26 mouse cellular contexts compared by ENCODE assay signal in genomic region chr2:38767177-38767931, GRCm38 (mm10). TPM values are rescaled to one million over a fixed set of nuclear protein-coding genes. Genes with fewer than 3 reads are reported as not detected.
A peak's percentile ranks its signal among the peaks of the same experiment; 100 is the strongest.
DNase-seq lines count a peak whose midpoint lies in the region; ATAC-seq and TF ChIP-seq lines count a peak whose summit lies in the region.
"Had no signal": no experiment of that assay in that cellular context is flagged by ENCODE, and none has a peak within 500 bp of the region (broad histone marks: within the 10 kb centered on the region; RNA-seq: fewer than 3 reads in every experiment).

No protein-coding gene starts in this region.

- H3K27me3 ChIP-seq in embryonic facial prominence, embryonic 11.5 days (ENCODE audit: control insufficient read depth, insufficient read depth, low read length), result no peaks in the 10 kb centered on the region
- H3K27me3 ChIP-seq in embryonic facial prominence, embryonic 10.5 days (replicated peaks; ENCODE audit: low read depth, poor library complexity, severe bottlenecking), result no peaks in the 10 kb centered on the region
- H3K27me3 ChIP-seq in CH12.LX (replicated peaks), result no peaks in the 10 kb centered on the region
- no peaks in the 10 kb centered on the region for H3K27me3 ChIP-seq in embryonic facial prominence, embryonic 14.5 days (replicated peaks; ENCODE audit: control insufficient read depth, insufficient read depth, low read length)
- H3K27me3 ChIP-seq in cerebellum, adult 2 months (ENCODE audit: control insufficient read depth, insufficient read depth, low read length), result no peaks in the 10 kb centered on the region; the same call in 1 of the 2 replicates
- H3K27me3 ChIP-seq: embryonic facial prominence, embryonic 13.5 days; heart, embryonic 13.5 days; hindbrain, embryonic 15.5 days; Patski had no signal

- TF ChIP-seq EP300 in CH12.LX (IDR thresholded peaks at IDR 0.05; ENCODE audit: low read length), result no peak

- peak; percentile 65 for DNase-seq in embryonic facial prominence, embryonic 11.5 days (ENCODE audit: low spot score)
- DNase-seq in embryonic facial prominence, embryonic 10.5 days (ENCODE audit: low spot score), result no peak
- DNase-seq in CH12.LX (ENCODE audit: extremely low read depth), result peak; percentile 9
- peak; percentile 55 for DNase-seq in embryonic facial prominence, embryonic 14.5 days (ENCODE audit: low spot score)
- DNase-seq in cerebellum, adult 2 months, result no peak
- DNase-seq: adrenal gland, postnatal 36 days; B cell, adult 2 months; cerebellum, adult 8-10 months; cerebellum, postnatal 14 days; gastrocnemius, adult 2 months; gastrocnemius, postnatal 25 days; heart, adult 11 months; heart, postnatal 36 days had no signal

- no peaks in the 10 kb centered on the region; the same call in 1 of the 2 replicates for H3K4me1 ChIP-seq in embryonic facial prominence, embryonic 11.5 days (ENCODE audit: control insufficient read depth, insufficient read depth, low read length)
- peaks cover 44% of the 10 kb centered on the region for H3K4me1 ChIP-seq in embryonic facial prominence, embryonic 10.5 days
- peaks cover 0 to 12% of the 10 kb centered on the region in 2 experiments; a peak in 2 of 4 replicates for H3K4me1 ChIP-seq in CH12.LX (ENCODE audit: control insufficient read depth in 1 of 2, insufficient read depth in 2 of 2)
- peaks cover 22% of the 10 kb centered on the region; the same call in 1 of the 2 replicates for H3K4me1 ChIP-seq in embryonic facial prominence, embryonic 14.5 days (ENCODE audit: control insufficient read depth, insufficient read depth, low read length)
- no peaks in the 10 kb centered on the region for H3K4me1 ChIP-seq in cerebellum, adult 2 months (ENCODE audit: control insufficient read depth, insufficient read depth, low read length)
- H3K4me1 ChIP-seq: forebrain, embryonic 10.5 days; hindbrain, embryonic 15.5 days had no signal

- WGBS in embryonic facial prominence, embryonic 11.5 days, result 47% methylated on average over 4 of the region's 4 CpGs
- 60% methylated on average over 4 of the region's 4 CpGs for WGBS in embryonic facial prominence, embryonic 10.5 days
- 31% methylated on average over 4 of the region's 4 CpGs for WGBS in embryonic facial prominence, embryonic 14.5 days
- WGBS in cerebellum, adult 2 months, result 92% methylated on average over 4 of the region's 4 CpGs

- in situ Hi-C loops in CH12.LX (cut with MboI; ENCODE audit: low pct_ligation_motif_present, low pct_unique_long_range_greater_than_20kb, low sequenced_read_pairs), result no loop called here

- H3K9me3 ChIP-seq in embryonic facial prominence, embryonic 11.5 days (replicated peaks; ENCODE audit: control insufficient read depth, low read length), result no peaks in the 10 kb centered on the region
- H3K9me3 ChIP-seq in embryonic facial prominence, embryonic 10.5 days, result no peaks in the 10 kb centered on the region
- no peaks in the 10 kb centered on the region for H3K9me3 ChIP-seq in CH12.LX (replicated peaks; ENCODE audit: low read length)
- no peaks in the 10 kb centered on the region for H3K9me3 ChIP-seq in embryonic facial prominence, embryonic 14.5 days (ENCODE audit: control insufficient read depth, low read length)
- H3K9me3 ChIP-seq: embryonic facial prominence, embryonic 13.5 days; forebrain, embryonic 10.5 days; heart, embryonic 13.5 days; hindbrain, embryonic 15.5 days had no signal

- no peak for TF ChIP-seq CTCF in CH12.LX (conservative IDR thresholded peaks at IDR 0.05 in 1 of 2, IDR thresholded peaks at IDR 0.05 in 1 of 2; ENCODE audit: low read depth in 2 of 2, low read length in 2 of 2)
- TF ChIP-seq CTCF in cerebellum, adult 2 months (IDR thresholded peaks at IDR 0.05; ENCODE audit: borderline replicate concordance, insufficient read depth, low read depth, low read length), result no peak

- H3K79me2 ChIP-seq in CH12.LX (replicated peaks; ENCODE audit: control insufficient read depth, extremely low read depth, insufficient read depth, poor library complexity, severe bottlenecking), result no peaks in the 10 kb centered on the region

- no peak overlapping the region for H3K9ac ChIP-seq in embryonic facial prominence, embryonic 11.5 days (replicated peaks; ENCODE audit: low read length)
- H3K9ac ChIP-seq in CH12.LX (ENCODE audit: insufficient read depth, low read depth), result no peak overlapping the region
- no peak overlapping the region for H3K9ac ChIP-seq in embryonic facial prominence, embryonic 14.5 days (ENCODE audit: low read depth, low read length)
- H3K9ac ChIP-seq: embryonic facial prominence, embryonic 13.5 days; heart, embryonic 13.5 days; hindbrain, embryonic 15.5 days had no signal

- no peaks in the 10 kb centered on the region for H3K36me3 ChIP-seq in embryonic facial prominence, embryonic 11.5 days (replicated peaks; ENCODE audit: control insufficient read depth, insufficient read depth, low read depth, low read length)
- H3K36me3 ChIP-seq in embryonic facial prominence, embryonic 10.5 days (replicated peaks), result no peaks in the 10 kb centered on the region
- no peaks in the 10 kb centered on the region for H3K36me3 ChIP-seq in CH12.LX (replicated peaks in 1 of 2; ENCODE audit: control insufficient read depth in 1 of 2, insufficient read depth in 1 of 2, low read length in 1 of 2)
- H3K36me3 ChIP-seq in embryonic facial prominence, embryonic 14.5 days (ENCODE audit: control insufficient read depth, insufficient read depth, low read length), result no peaks in the 10 kb centered on the region
- H3K36me3 ChIP-seq: embryonic facial prominence, embryonic 13.5 days; forebrain, embryonic 10.5 days; heart, embryonic 13.5 days; hindbrain, embryonic 15.5 days had no signal

- no peak overlapping the region for H3K27ac ChIP-seq in embryonic facial prominence, embryonic 11.5 days (replicated peaks; ENCODE audit: low read depth, low read length)
- no peak overlapping the region for H3K27ac ChIP-seq in embryonic facial prominence, embryonic 10.5 days (replicated peaks)
- H3K27ac ChIP-seq in CH12.LX (ENCODE audit: insufficient read depth, low read depth), result no peak overlapping the region
- H3K27ac ChIP-seq in embryonic facial prominence, embryonic 14.5 days (replicated peaks; ENCODE audit: low read depth, low read length), result no peak overlapping the region
- no peak overlapping the region for H3K27ac ChIP-seq in cerebellum, adult 2 months (ENCODE audit: insufficient read depth, low read length)
- H3K27ac ChIP-seq: embryonic facial prominence, embryonic 13.5 days; forebrain, embryonic 10.5 days; gastrocnemius, adult 2 months; heart, embryonic 13.5 days; hindbrain, embryonic 15.5 days had no signal

- H3K4me2 ChIP-seq in embryonic facial prominence, embryonic 11.5 days (ENCODE audit: low read depth, low read length), result no peak overlapping the region
- peak overlapping the region; percentile 67; the same call in 1 of the 2 replicates for H3K4me2 ChIP-seq in CH12.LX (ENCODE audit: insufficient read depth, low read depth, poor library complexity, severe bottlenecking)
- no peak overlapping the region for H3K4me2 ChIP-seq in embryonic facial prominence, embryonic 14.5 days (ENCODE audit: low read depth, low read length)
- H3K4me2 ChIP-seq: embryonic facial prominence, embryonic 13.5 days; heart, embryonic 13.5 days; hindbrain, embryonic 15.5 days had no signal

- ATAC-seq in embryonic facial prominence, embryonic 11.5 days (replicated peaks; ENCODE audit: insufficient number of reproducible peaks, low FRiP score, low TSS enrichment, low read depth), result no peak
- ATAC-seq in embryonic facial prominence, embryonic 14.5 days (ENCODE audit: low read depth), result peak; percentile 53; the same call in 1 of the 2 replicates
- ATAC-seq in megakaryocyte progenitor cell, adult 5-6 weeks (replicated peaks; ENCODE audit: poor library complexity), result no peak
- ATAC-seq: activated CD4-positive, CD25-positive, alpha-beta regulatory T cell, adult 4 months; CD4-positive, CD25-positive, alpha-beta regulatory T cell, adult 4 months; forebrain, embryonic 14.5 days; intestine, embryonic 16.5 days; Patski had no signal

- TF ChIP-seq POLR2A in CH12.LX (IDR thresholded peaks at IDR 0.05; ENCODE audit: low read depth, low read length), result no peak
- no peak for TF ChIP-seq POLR2A in cerebellum, adult 2 months (IDR thresholded peaks at IDR 0.05; ENCODE audit: borderline replicate concordance, insufficient read depth, low read length)

- no peak overlapping the region for H3K4me3 ChIP-seq in embryonic facial prominence, embryonic 11.5 days (ENCODE audit: low read depth, low read length)
- no peak overlapping the region for H3K4me3 ChIP-seq in embryonic facial prominence, embryonic 10.5 days
- H3K4me3 ChIP-seq in CH12.LX (replicated peaks in 1 of 3; ENCODE audit: low read depth in 2 of 3, low read length in 2 of 3, poor library complexity in 1 of 3), result no peak overlapping the region
- H3K4me3 ChIP-seq in embryonic facial prominence, embryonic 14.5 days (ENCODE audit: low read depth, low read length), result no peak overlapping the region
- no peak overlapping the region for H3K4me3 ChIP-seq in cerebellum, adult 2 months (replicated peaks; ENCODE audit: insufficient read depth, low read depth, low read length)
- H3K4me3 ChIP-seq: embryonic facial prominence, embryonic 13.5 days; forebrain, embryonic 10.5 days; gastrocnemius, adult 2 months; heart, embryonic 13.5 days; hindbrain, embryonic 15.5 days had no signal

- TF ChIP-seq RAD21 in CH12.LX (IDR thresholded peaks at IDR 0.05; ENCODE audit: low read depth, low read length), result no peak

- dilution Hi-C loops in CH12.LX (cut with MboI; ENCODE audit: extremely low pct_ligation_motif_present, extremely low pct_unique_long_range_greater_than_20kb, low sequenced_read_pairs), result no loop called here

TF ChIP-seq in CH12.LX, 34 proteins besides CTCF, POLR2A, EP300 and RAD21 (continues in another document):
- TF ChIP-seq MEF2A (IDR thresholded peaks at IDR 0.05; ENCODE audit: borderline replicate concordance, low read depth, low read length) (no peak), TBP (conservative IDR thresholded peaks at IDR 0.05; ENCODE audit: low read depth, low read length) (no peak), MAFK (IDR thresholded peaks at IDR 0.05; ENCODE audit: insufficient replicate concordance, low read length) (no peak), CHD2 (IDR thresholded peaks at IDR 0.05; ENCODE audit: low read length) (no peak), MAZ (IDR thresholded peaks at IDR 0.05; ENCODE audit: low read depth, low read length) (no peak), USF2 (conservative IDR thresholded peaks at IDR 0.05; ENCODE audit: low read depth, low read length) (no peak)

RNA-seq across cellular contexts. Expression of gene Nr5a1, which starts 53.0 kb away (rescaled TPM):
- polyA plus RNA-seq in embryonic facial prominence, embryonic 11.5 days (2014; fragmentation: Nextera tagmentation; extraction: Ambion mirVana), result 0.70 and 0.93 TPM in 2 replicates
- 0.34 and 0.97 TPM in 2 replicates for polyA plus RNA-seq in embryonic facial prominence, embryonic 10.5 days (2016; fragmentation: Nextera tagmentation; extraction: Ambion mirVana)
- 0.04 TPM in 1 of 2 replicates, not detected in the other for total RNA-seq in CH12.LX (2012; rRNA removed)
- total RNA-seq in CH12.LX (2014; rRNA removed), result not detected in 2 replicates
- not detected in 2 replicates for polyA plus RNA-seq in CH12.LX (2012; ENCODE audit: insufficient read length, low read depth)
- polyA plus RNA-seq in embryonic facial prominence, embryonic 14.5 days (2014; fragmentation: Nextera tagmentation; extraction: Ambion mirVana), result 0.21 TPM in 1 of 2 replicates, not detected in the other
- total RNA-seq in megakaryocyte progenitor cell, adult 5-6 weeks (2015), result not detected in 2 replicates
- total RNA-seq in megakaryocyte progenitor cell, adult 5-6 weeks (2017), result not detected in 2 replicates
- polyA plus RNA-seq in cerebellum, adult 2 months (2012; rRNA removed), result 0.05 TPM in 1 of 2 replicates, not detected in the other
- total RNA-seq: common myeloid progenitor, adult 5-6 weeks; gastrocnemius, adult 2 months; gastrocnemius, postnatal 25 days; heart, postnatal 36 days; MEL had no signal
- polyA plus RNA-seq: activated CD4-positive, CD25-positive, alpha-beta regulatory T cell, adult 4 months; CD4-positive, CD25-positive, alpha-beta regulatory T cell, adult 4 months; heart, embryonic 13.5 days; heart, postnatal 0 days; hindbrain, embryonic 15.5 days; Patski had no signal

Comparison
In these comparisons a context has a peak if more than half of its experiments do, and no peak if none do; other contexts are left out.
1. DNase-seq: peak in embryonic facial prominence, embryonic 11.5 days (single experiment), CH12.LX (single experiment) and embryonic facial prominence, embryonic 14.5 days (single experiment); none in embryonic facial prominence, embryonic 10.5 days (single experiment) and cerebellum, adult 2 months (0 of 2).